Mouse (Mus musculus) thymus, postnatal 10 days (tissue): ENCODE measurements at regions not wholly inside any gene's neighbourhood (a gene's known extent, or its start where the extent isn't known, plus 50 kb on each side); places are given as distances from the start of the nearest gene placed in this dataset.

Experiments
- DNase-seq, 2 experiments: peaks; one replicate each; pipeline ENCODE4 v3.0.0; 2021; ENCODE audit warnings: low spot score in 2 of 2

- DNase-seq, result no peak
These were observed 65.3 kb downstream of the Cdca7 start for GRCm38 (mm10) chr2:72541246-72541645.

- DNase-seq, result no peak
These were observed 69.5 kb downstream of the Cdca7 start for GRCm38 (mm10) chr2:72545453-72545852.

- DNase-seq, result no peak
These were observed 70.5 kb downstream of the Cdca7 start for GRCm38 (mm10) chr2:72546476-72546875.

- DNase-seq, result no peak
These were observed 71.0 kb downstream of the Cdca7 start for GRCm38 (mm10) chr2:72546963-72547362.

- no peak for DNase-seq
These were observed 75.3 kb downstream of the Cdca7 start for GRCm38 (mm10) chr2:72551268-72551667.

GRCm38 (mm10) chr2:72554603-72555002 lies 78.6 kb downstream of the Cdca7 start:
- no peak for DNase-seq

GRCm38 (mm10) chr2:72555116-72555515 lies 79.2 kb downstream of the Cdca7 start:
- DNase-seq, result no peak

- DNase-seq, result no peak
These were observed 79.6 kb downstream of the Cdca7 start for GRCm38 (mm10) chr2:72555556-72555955.

- DNase-seq, result no peak
These were observed 80.3 kb downstream of the Cdca7 start for GRCm38 (mm10) chr2:72556064-72556821.

GRCm38 (mm10) chr2:72557161-72557560 lies 81.2 kb downstream of the Cdca7 start:
- no peak for DNase-seq

GRCm38 (mm10) chr2:72557565-72558260 lies 81.8 kb downstream of the Cdca7 start:
- DNase-seq, result no peak

GRCm38 (mm10) chr2:72561383-72561782 lies 85.4 kb downstream of the Cdca7 start:
- no peak for DNase-seq

- DNase-seq, result no peak
These were observed 102.4 kb downstream of the Cdca7 start for GRCm38 (mm10) chr2:72578322-72578721.

GRCm38 (mm10) chr2:72581136-72581535 lies 105.2 kb downstream of the Cdca7 start:
- no peak for DNase-seq

- no peak for DNase-seq
These were observed 112.9 kb downstream of the Cdca7 start for GRCm38 (mm10) chr2:72588814-72589213.

GRCm38 (mm10) chr2:72592011-72592410 lies 116.1 kb downstream of the Cdca7 start:
- no peak for DNase-seq

GRCm38 (mm10) chr2:72596994-72597925 lies 121.3 kb downstream of the Cdca7 start:
- no peak for DNase-seq

GRCm38 (mm10) chr2:72597941-72598340 lies 122.0 kb downstream of the Cdca7 start:
- DNase-seq, result no peak

- no peak for DNase-seq
These were observed 124.8 kb downstream of the Cdca7 start for GRCm38 (mm10) chr2:72600723-72601122.

GRCm38 (mm10) chr2:72602152-72602551 lies 126.2 kb downstream of the Cdca7 start:
- no peak for DNase-seq

GRCm38 (mm10) chr2:72612221-72612620 lies 136.3 kb downstream of the Cdca7 start:
- no peak for DNase-seq

- no peak for DNase-seq
These were observed 138.3 kb downstream of the Cdca7 start for GRCm38 (mm10) chr2:72614256-72614655.
